Mouse (Mus musculus) stomach, postnatal 0 days (tissue): ENCODE measurements around the gene Hdac5. TPM values are rescaled to one million over a fixed set of nuclear protein-coding genes. Genes with fewer than 3 reads are reported as not detected.
"Not testable (repeated sequence)": the region's sequence is repeated elsewhere in the genome, so short reads cannot be mapped to it uniquely, and the experiment has no call there.

ENCODE experiments used
- ATAC-seq: fragments of 200-750 bp; cut with Nextera tagmentation; 2 replicates; pipeline ENCODE4 v1.8.0; 2017; ENCODE audit not compliant: low FRiP score, low TSS enrichment
- DNase-seq: peaks from one replicate; pipeline ENCODE4 v3.0.0-alpha.2; 2016; ENCODE audit warnings: low spot score
- H3K27ac ChIP-seq: fragments of 300-500 bp; sonication (generic); replicated peaks from 2 replicates; pipeline ENCODE4 v1.5.1; 2014; ENCODE audit warnings: mild to moderate bottlenecking, control low read depth
- H3K27me3 ChIP-seq: fragments of 300-500 bp; sonication (generic); 2 replicates; pipeline ENCODE4 v1.6.1; 2014; ENCODE audit warnings: low read length; ENCODE audit not compliant: control insufficient read depth, insufficient read depth
- H3K36me3 ChIP-seq: fragments of 300-500 bp; sonication (generic); 2 replicates; pipeline ENCODE4 v1.6.1; 2014; ENCODE audit warnings: low read length, mixed read lengths; ENCODE audit not compliant: control insufficient read depth, insufficient read depth
- H3K4me1 ChIP-seq: fragments of 300-500 bp; sonication (generic); replicated peaks from 2 replicates; pipeline ENCODE4 v1.6.1; 2014; ENCODE audit warnings: antibody characterized with exemption; ENCODE audit not compliant: control insufficient read depth, insufficient read depth
- H3K4me2 ChIP-seq: fragments of 300-500 bp; sonication (generic); replicated peaks from 2 replicates; pipeline ENCODE4 v1.6.1; 2014; ENCODE audit warnings: low read depth, mild to moderate bottlenecking, control low read depth, moderate library complexity
- H3K4me3 ChIP-seq: fragments of 300-500 bp; sonication (generic); 2 replicates; pipeline ENCODE4 v1.5.1; 2014; ENCODE audit warnings: low read depth, low read length, control low read depth
- H3K9ac ChIP-seq: fragments of 300-500 bp; sonication (generic); 2 replicates; pipeline ENCODE4 v1.6.1; 2014; ENCODE audit warnings: mild to moderate bottlenecking, low read length, control low read depth, mixed read lengths
- H3K9me3 ChIP-seq: fragments of 300-500 bp; sonication (generic); 2 replicates; pipeline ENCODE4 v1.6.1; 2016; ENCODE audit warnings: low read length; ENCODE audit not compliant: control insufficient read depth
- CTCF ChIP-seq: IDR thresholded peaks from 2 replicates; pipeline ENCODE4 v1.5.1; 2016; ENCODE audit warnings: antibody characterized with exemption, low read depth, mild to moderate bottlenecking, moderate library complexity
- EP300 ChIP-seq: optimal IDR thresholded peaks from 2 replicates; pipeline ENCODE3; 2016; ENCODE audit warnings: antibody characterized with exemption
- WGBS: fragments of 180-500 bp; shearing (Covaris S2); extraction: QIAGEN DNeasy Blood & Tissue Kit; methylation state at CpG from one replicate; pipeline ENCODE4 v1.1.7; 2014; 5-methylcytosine and 5-hydroxymethylcytosine counted together
- polyA plus RNA-seq: library from polyadenylated mRNA; unstranded; fragments of >200 nt; fragmentation: Nextera tagmentation; extraction: Ambion mirVana; gene quantifications from 2 replicates; pipeline ENCODE4 v1.2.1, GENCODE M21; 2015

Gene Hdac5
- polyA plus RNA-seq, 1 experiment from 2014 or later, result 33.8 TPM

GRCm38 (mm10) chr11:102184253-102184645, 45.7 kb downstream of the Hdac5 start:
- Histone ChIP-seq H3K9me3 (no peaks in the 10 kb centered on the region), H3K9ac (peak overlapping the region; percentile 95), H3K27me3 (no peaks in the 10 kb centered on the region), H3K27ac (peak overlapping the region; percentile 93), H3K4me3 (peak overlapping the region; percentile 88), H3K36me3 (no peaks in the 10 kb centered on the region; the same call in 1 of the 2 replicates), H3K4me1 (0 out of 2 replicates have a peak, but pooled peaks cover 3% of the 10 kb centered on the region), H3K4me2 (peak overlapping the region; percentile 88)
- WGBS, result 3% methylated on average over 7 of the region's 7 CpGs
- DNase-seq (no peak), ATAC-seq (no peak)
- TF ChIP-seq CTCF (no peak), EP300 (no peak)

- no peak overlapping the region for H3K9ac ChIP-seq
- no peak for TF ChIP-seq EP300
- TF ChIP-seq CTCF, result no peak
- ATAC-seq (no peak), DNase-seq (no peak)
- H3K9me3 ChIP-seq, result no peaks in the 10 kb centered on the region
- peaks cover 8% of the 10 kb centered on the region for H3K36me3 ChIP-seq
- H3K27ac ChIP-seq, result no peak overlapping the region
- H3K27me3 ChIP-seq, result no peaks in the 10 kb centered on the region
- no peak overlapping the region for H3K4me2 ChIP-seq
- H3K4me1 ChIP-seq, result 0 out of 2 replicates have a peak, but pooled peaks cover 3% of the 10 kb centered on the region
- H3K4me3 ChIP-seq, result no peak overlapping the region
These were observed 50.1 kb downstream of the Hdac5 start for GRCm38 (mm10) chr11:102179836-102180235.

- 83% methylated on average over 5 of the region's 5 CpGs for WGBS
- Histone ChIP-seq H3K9ac (no peak overlapping the region), H3K4me1 (no peaks in the 10 kb centered on the region), H3K27ac (no peak overlapping the region), H3K4me3 (no peak overlapping the region), H3K4me2 (no peak overlapping the region), H3K36me3 (peaks cover 17% of the 10 kb centered on the region; the same call in 1 of the 2 replicates), H3K27me3 (no peaks in the 10 kb centered on the region), H3K9me3 (no peaks in the 10 kb centered on the region)
- DNase-seq, result no peak
- ATAC-seq, result no peak
- TF ChIP-seq EP300 (no peak), CTCF (no peak)
These were observed 61.3 kb downstream of the Hdac5 start for GRCm38 (mm10) chr11:102168689-102169088.

- Histone ChIP-seq H3K27ac (no peak overlapping the region), H3K4me3 (no peak overlapping the region), H3K36me3 (peaks cover 22% of the 10 kb centered on the region; the same call in 1 of the 2 replicates), H3K9me3 (no peaks in the 10 kb centered on the region), H3K27me3 (no peaks in the 10 kb centered on the region), H3K4me1 (no peaks in the 10 kb centered on the region), H3K4me2 (no peak overlapping the region), H3K9ac (no peak overlapping the region)
- TF ChIP-seq CTCF (no peak), EP300 (no peak)
- no peak for DNase-seq
- no peak for ATAC-seq
- 95% methylated on average over 5 of the region's 5 CpGs for WGBS
These were observed 62.4 kb downstream of the Hdac5 start for GRCm38 (mm10) chr11:102167539-102167938.

- Histone ChIP-seq H3K4me3 (no peak overlapping the region), H3K4me1 (no peaks in the 10 kb centered on the region), H3K9me3 (no peaks in the 10 kb centered on the region), H3K4me2 (no peak overlapping the region), H3K36me3 (peaks cover 25% of the 10 kb centered on the region; the same call in 1 of the 2 replicates), H3K27me3 (no peaks in the 10 kb centered on the region), H3K9ac (no peak overlapping the region), H3K27ac (no peak overlapping the region)
- WGBS, result 39% methylated on average over 6 of the region's 6 CpGs
- TF ChIP-seq EP300, result no peak
- ATAC-seq (no peak), DNase-seq (no peak)
These were observed 63.8 kb downstream of the Hdac5 start for GRCm38 (mm10) chr11:102165971-102166722.

- WGBS, result 66% methylated on average over 5 of the region's 5 CpGs
- H3K9me3 ChIP-seq, result no peaks in the 10 kb centered on the region
- H3K27ac ChIP-seq, result no peak overlapping the region
- H3K27me3 ChIP-seq, result no peaks in the 10 kb centered on the region
- H3K36me3 ChIP-seq, result peaks cover 12% of the 10 kb centered on the region; the same call in 1 of the 2 replicates
- no peak for ATAC-seq
- TF ChIP-seq CTCF (no peak), EP300 (no peak)
- DNase-seq, result no peak
- H3K4me2 ChIP-seq, result no peak overlapping the region
- no peaks in the 10 kb centered on the region for H3K4me1 ChIP-seq
- no peak overlapping the region for H3K9ac ChIP-seq
- no peak overlapping the region for H3K4me3 ChIP-seq
These were observed 70.2 kb downstream of the Hdac5 start for GRCm38 (mm10) chr11:102159781-102160180.

GRCm38 (mm10) chr11:102158024-102158423, 71.9 kb downstream of the Hdac5 start:
- WGBS, result 75% methylated on average over 2 of the region's 2 CpGs
- ATAC-seq, H3K4me1 ChIP-seq, H3K27ac ChIP-seq, H3K36me3 ChIP-seq, DNase-seq, H3K4me2 ChIP-seq, H3K27me3 ChIP-seq, H3K9ac ChIP-seq, H3K4me3 ChIP-seq, H3K9me3 ChIP-seq: not testable (repeated sequence)
